Mouse (Mus musculus): Measurements from ENCODE around the gene Fam117a.

Gene Fam117a

GRCm38 (mm10) chr11:95336568-95337128 is at the start of gene Fam117a:
Gene Fam117a, plus strand, starts transcription at chr11:95337018.
- DNase-seq (ENCODE audit: low spot score in 2 of 2) = peak; percentile 72 to 73

DNA sequence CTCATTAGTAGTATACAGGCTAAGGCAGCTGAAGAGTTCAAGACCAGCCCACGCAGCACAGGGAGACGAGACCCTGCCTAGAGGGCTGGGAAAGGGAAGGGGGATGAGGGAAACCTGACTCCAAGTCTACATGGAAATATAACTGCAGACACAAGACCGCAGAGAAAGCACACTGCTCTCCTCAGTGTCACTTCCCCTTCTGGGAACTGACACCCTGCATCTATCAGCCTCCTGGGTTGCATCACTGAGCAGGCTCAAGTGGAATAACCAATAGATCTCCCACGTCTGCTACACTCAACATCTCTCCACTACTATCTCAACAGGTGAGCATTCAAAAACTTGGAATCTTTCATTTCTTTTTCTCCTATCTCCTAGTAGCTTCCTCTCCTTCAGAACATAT is 44.8 kb upstream of the Fam117a start:
- DNase-seq (ENCODE audit: low spot score in 2 of 2) = no peak

DNA sequence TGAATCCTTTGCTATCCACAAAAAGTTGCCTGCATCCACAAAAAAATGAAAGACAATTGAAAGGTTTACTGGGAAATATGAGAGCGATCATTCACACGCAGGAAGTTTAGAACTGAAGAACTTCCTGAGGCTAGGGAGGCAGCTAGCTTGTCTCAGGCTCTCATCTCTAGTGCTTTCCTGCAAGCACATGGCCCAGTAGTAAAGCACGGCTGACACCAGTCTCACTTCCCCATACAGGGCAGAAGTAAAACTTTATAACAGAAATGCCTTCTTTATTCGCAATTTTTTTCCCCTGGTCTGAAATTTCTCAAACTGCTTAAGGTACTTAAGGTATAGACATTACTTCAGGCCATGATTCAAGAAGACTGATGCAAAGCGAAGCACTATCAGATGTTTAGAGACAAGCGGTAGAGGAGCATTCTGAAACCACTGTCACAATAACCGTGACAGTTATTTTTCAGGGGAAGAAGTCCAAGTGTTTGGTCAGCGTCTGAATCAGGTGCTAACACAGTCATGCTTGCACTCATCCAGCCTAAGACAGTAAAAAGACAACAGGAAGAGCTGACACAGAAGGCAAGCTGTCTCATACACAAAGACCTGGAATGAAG is 43.7 kb upstream of the Fam117a start:
- no peak for DNase-seq (ENCODE audit: low spot score in 2 of 2)

- no peak for DNase-seq (ENCODE audit: low spot score in 2 of 2)
These were observed 41.1 kb upstream of the Fam117a start for GRCm38 (mm10) chr11:95295736-95296135.

DNA sequence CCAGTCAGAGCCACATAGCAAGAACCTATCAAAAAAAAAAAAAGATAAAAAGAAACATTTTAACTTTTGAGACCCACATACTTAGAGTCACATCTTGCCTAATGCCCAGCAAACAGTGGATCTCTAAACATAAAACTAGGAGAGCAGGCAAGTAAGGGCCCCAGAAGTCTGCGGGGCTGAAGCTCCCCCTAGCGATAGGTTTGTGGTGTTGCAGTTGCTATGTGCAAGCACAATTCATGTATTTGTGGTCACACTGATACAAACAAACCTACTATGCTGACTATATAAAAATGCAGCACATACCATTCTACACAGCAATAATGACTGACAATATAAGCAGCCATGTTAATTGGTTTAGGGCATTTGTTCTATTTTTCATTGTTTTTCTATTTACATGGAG is 38.7 kb upstream of the Fam117a start:
- DNase-seq (ENCODE audit: low spot score in 2 of 2) = no peak

DNA sequence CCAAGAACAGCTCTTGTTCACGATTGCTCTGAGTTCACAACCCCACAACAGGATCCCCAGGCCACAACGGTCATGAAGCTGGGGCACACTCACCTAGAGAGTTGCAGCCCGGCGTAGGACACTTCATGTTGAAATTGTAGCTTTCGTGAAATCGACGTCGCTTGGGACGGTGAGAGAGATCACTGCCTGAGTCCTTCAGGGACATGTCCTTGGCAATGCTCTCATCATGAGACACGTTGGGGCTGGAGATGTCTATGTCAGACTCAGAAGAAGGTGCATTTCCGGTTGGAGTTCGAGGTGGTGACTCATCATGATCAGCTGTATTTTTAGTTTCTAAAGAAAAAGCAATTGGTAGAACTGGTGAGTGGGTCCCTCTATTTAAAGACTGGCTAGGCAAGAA is 36.9 kb upstream of the Fam117a start:
- no peak for DNase-seq (ENCODE audit: low spot score in 2 of 2)

DNA sequence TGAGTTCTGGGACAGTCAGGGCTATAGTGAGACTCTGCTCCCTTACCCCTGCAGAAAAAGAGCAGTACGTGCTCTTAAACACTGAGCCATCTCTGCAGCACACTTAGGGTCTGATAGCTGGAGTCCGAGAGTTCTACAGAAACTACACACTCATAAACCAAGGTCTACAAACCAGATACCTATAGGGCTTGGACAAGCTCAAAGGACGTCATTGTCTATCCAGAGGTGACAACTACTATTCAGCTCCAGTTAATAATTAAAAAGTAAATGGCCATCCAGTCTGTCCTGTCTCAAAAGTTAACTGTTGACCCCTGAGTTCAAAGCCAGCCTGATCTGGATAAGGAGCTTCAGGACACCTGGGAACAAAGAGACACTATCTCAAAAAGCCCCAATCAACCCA is 35.0 kb upstream of the Fam117a start:
- DNase-seq (ENCODE audit: low spot score in 2 of 2) = no peak

DNA sequence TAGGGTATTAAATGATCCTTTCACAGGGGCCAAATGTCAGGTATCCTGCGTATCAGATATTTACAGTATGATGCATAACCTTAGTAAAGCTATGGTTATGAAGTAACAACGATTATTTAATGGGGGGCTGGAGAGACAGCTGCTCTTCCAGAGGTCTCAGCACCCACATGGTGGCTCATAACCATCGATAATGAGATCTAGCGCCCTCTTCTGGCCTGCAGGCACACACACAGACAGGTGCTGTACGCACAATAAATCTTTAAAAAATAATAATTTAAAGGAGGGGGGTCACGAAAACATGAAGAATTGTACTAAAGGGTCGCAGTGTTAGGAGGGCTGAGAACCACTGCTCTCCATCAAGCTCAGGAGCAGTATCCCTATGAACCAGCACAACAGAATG is 31.2 kb upstream of the Fam117a start:
- DNase-seq (ENCODE audit: low spot score in 2 of 2) = no peak

- no peak for DNase-seq (ENCODE audit: low spot score in 2 of 2)
These were observed 29.3 kb upstream of the Fam117a start for GRCm38 (mm10) chr11:95307526-95307925.

GRCm38 (mm10) chr11:95309510-95310006 is 27.3 kb upstream of the Fam117a start:
- DNase-seq (ENCODE audit: low spot score in 2 of 2) = peak; percentile 99

DNA sequence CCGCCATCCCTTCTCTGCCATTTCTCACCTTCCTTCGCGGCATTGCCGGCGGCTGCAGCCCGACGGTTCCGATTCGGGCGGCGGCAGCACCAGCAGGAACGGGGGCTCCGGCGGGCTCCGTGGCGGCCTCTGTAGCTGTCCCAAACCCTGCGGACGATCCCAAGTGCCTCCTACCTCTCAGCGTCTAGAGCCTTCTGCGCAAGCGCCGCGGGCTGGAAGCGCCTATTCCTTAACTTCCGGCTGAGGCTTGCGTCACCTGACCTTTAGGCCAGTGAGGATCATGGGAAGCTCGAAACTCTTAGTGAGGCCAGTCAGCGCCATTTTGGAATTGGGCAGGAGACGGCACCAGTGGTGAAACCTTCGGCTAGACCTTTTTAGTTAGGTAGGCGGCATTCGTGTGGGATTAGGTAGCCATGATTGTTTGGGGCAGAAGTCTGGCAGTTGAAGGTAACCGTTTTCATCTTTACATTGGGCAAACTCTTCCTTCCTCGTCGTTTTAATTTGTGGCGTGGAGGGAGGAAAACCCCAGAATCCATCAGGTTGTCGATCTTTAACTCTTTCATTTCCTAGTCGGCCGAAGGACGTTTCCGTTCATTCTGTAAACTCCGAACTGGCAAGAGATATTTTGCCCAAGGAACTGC is 26.7 kb upstream of the Fam117a start, which contains the start of gene Kat7:
Kat7 (minus strand) TSS at position 240 of the 641 bp plus-strand sequence.
- peak; percentile 98 to 99 for DNase-seq (ENCODE audit: low spot score in 2 of 2)

DNA sequence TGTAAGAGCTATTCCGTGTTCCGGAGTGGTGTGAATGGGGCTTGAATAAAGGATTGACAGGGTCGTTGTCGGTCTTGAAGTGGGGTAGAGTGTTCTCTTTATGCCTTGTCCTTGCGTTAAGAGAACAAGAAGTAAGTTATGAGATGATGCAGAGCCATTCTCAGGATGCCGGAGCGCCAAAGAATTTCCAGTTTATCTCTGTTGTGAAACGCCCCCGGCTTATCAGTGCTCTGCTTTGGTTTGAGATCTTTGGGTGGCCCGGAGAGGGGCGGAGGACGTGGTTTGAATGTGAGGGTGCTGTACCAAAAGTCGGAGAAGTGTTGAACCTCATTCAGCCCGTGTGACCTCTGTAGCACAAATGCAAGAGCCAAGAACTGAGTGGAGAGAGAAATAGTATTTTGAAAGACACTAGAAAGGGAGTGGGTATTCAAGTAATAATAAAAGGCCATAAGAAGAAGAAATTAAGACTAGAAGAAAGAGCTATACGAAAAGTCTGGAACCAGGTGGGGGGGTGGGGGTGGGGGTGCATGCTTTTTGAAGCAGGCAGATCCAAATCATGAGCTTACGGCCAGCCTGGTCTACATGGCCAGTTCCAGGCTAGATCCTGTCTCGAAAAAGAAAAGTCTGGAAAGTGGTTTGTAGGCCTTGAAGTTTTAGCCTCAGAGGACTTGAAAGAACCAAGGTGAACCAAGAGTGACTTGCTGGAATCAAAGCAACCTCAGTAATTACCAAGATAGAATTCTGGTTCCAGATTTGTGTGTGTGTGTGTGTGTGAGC is 26.0 kb upstream of the Fam117a start:
- DNase-seq (ENCODE audit: low spot score in 2 of 2) = peak; percentile 8 to 11

- no peak for DNase-seq (ENCODE audit: low spot score in 2 of 2)
These were observed 25.4 kb upstream of the Fam117a start for GRCm38 (mm10) chr11:95311425-95311807.

- no peak for DNase-seq (ENCODE audit: low spot score in 2 of 2)
These were observed 21.4 kb upstream of the Fam117a start for GRCm38 (mm10) chr11:95315215-95315955.

- no peak for DNase-seq (ENCODE audit: low spot score in 2 of 2)
These were observed 18.7 kb upstream of the Fam117a start for GRCm38 (mm10) chr11:95318116-95318515.

DNA sequence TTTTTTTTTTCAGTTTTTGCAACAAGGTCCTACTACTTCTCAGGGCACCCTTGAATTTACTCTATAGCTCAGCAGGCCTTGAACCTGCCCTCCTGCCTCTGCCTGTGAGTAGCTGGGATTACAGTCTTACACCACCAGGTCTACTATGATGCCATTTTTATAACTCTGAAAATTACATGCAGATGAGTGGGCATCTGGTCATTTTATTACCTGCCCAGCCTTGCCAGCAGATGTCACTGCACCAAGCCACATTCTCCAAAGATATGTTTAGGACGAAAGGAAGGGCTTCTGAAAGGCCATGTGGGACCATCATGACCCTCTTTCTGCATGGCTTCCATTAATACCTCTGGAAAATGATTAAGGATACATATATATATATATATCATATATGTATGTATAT is 17.3 kb upstream of the Fam117a start:
- DNase-seq (ENCODE audit: low spot score in 2 of 2) = no peak

GRCm38 (mm10) chr11:95320010-95320409 is 16.8 kb upstream of the Fam117a start:
- no peak for DNase-seq (ENCODE audit: low spot score in 2 of 2)

- no peak for DNase-seq (ENCODE audit: low spot score in 2 of 2)
These were observed 12.6 kb upstream of the Fam117a start for GRCm38 (mm10) chr11:95324181-95324580.

- DNase-seq (ENCODE audit: low spot score in 2 of 2) = no peak
These were observed 11.0 kb upstream of the Fam117a start for GRCm38 (mm10) chr11:95325832-95326231.

GRCm38 (mm10) chr11:95326243-95326642 is 10.6 kb upstream of the Fam117a start:
- no peak for DNase-seq (ENCODE audit: low spot score in 2 of 2)

DNA sequence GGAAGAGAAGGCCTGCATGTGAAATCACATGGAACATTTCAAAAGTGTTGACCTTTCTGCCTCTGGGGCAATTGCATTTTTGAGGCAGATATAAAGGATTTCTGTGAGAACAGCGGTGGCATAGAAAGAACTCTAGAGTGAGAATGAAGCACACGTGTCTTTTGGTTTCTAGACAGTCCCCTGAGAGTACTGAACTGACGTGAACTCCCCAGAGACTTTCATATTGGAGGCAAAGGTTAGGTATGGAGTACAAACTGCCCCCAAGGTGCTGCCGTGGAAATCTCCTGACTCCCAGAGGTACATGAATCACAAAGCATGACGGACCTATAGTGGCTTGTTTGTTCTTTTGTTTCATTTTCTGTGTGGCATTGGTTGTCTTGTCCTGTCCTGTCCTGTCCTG is 8.2 kb upstream of the Fam117a start:
- DNase-seq (ENCODE audit: low spot score in 2 of 2) = no peak

DNA sequence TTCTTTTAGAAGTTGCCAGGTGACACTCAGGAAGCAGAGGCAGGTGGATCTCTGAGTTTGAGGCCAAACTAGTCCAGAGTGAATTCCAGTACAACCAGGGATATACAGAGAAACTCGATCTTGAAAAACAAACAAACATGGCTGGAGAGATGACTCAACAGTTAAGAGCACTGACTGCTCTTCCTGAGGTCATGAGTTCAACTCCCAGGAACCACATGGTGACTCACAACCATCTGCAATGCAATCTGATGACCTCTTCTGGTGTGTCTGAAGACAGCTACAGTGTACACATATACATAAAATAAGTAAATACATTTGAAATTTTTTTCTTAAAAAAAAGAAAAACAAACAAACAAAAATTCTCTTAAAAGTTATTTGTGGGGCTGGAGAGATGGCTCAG is 6.2 kb upstream of the Fam117a start:
- no peak for DNase-seq (ENCODE audit: low spot score in 2 of 2)
